Mouse (Mus musculus) forebrain, embryonic 11.5 days (tissue): ENCODE results near the gene Snx3. TPM values are rescaled to one million over a fixed set of nuclear protein-coding genes. Genes with fewer than 3 reads are reported as not detected.

Experiments
- ATAC-seq: fragments of 200-750 bp; cut with Nextera tagmentation; replicated peaks from 2 replicates; pipeline ENCODE4 v1.8.0; 2017; ENCODE audit warnings: moderate TSS enrichment; ENCODE audit not compliant: low FRiP score
- DNase-seq: peaks from one replicate; pipeline ENCODE4 v3.0.0-alpha.2; 2017; ENCODE audit warnings: low spot score
- H3K27ac ChIP-seq: fragments of 300-500 bp; sonication (generic); 2 replicates; pipeline ENCODE4 v1.5.1; 2014; ENCODE audit warnings: low read depth, low read length
- H3K27me3 ChIP-seq: fragments of 300-500 bp; sonication (generic); 2 replicates; pipeline ENCODE4 v1.6.1; 2014; ENCODE audit warnings: mild to moderate bottlenecking, low read length, mixed read lengths; ENCODE audit not compliant: control insufficient read depth, insufficient read depth
- H3K36me3 ChIP-seq: fragments of 300-500 bp; sonication (generic); 2 replicates; pipeline ENCODE4 v1.6.1; 2014; ENCODE audit warnings: mild to moderate bottlenecking, low read length, moderate library complexity, mixed read lengths; ENCODE audit not compliant: control insufficient read depth, insufficient read depth
- H3K4me1 ChIP-seq: fragments of 300-500 bp; sonication (generic); replicated peaks from 2 replicates; pipeline ENCODE4 v1.6.1; 2014; ENCODE audit warnings: low read length, mixed read lengths; ENCODE audit not compliant: control insufficient read depth, insufficient read depth
- H3K4me2 ChIP-seq: fragments of 300-500 bp; sonication (generic); 2 replicates; pipeline ENCODE4 v1.6.1; 2014; ENCODE audit warnings: low read depth, mild to moderate bottlenecking, low read length, moderate library complexity, mixed read lengths; ENCODE audit not compliant: severe bottlenecking
- H3K4me3 ChIP-seq: fragments of 300-500 bp; sonication (generic); 2 replicates; pipeline ENCODE4 v1.5.1; 2014; ENCODE audit warnings: low read depth, low read length
- H3K9ac ChIP-seq: fragments of 300-500 bp; sonication (generic); 2 replicates; pipeline ENCODE4 v1.6.1; 2014; ENCODE audit warnings: low read length
- H3K9me3 ChIP-seq: fragments of 300-500 bp; sonication (generic); 2 replicates; pipeline ENCODE4 v1.6.1; 2016; ENCODE audit warnings: low read length, mixed read lengths; ENCODE audit not compliant: control insufficient read depth
- WGBS: fragments of 180-500 bp; shearing (Covaris S2); extraction: QIAGEN DNeasy Blood & Tissue Kit; methylation state at CpG from one replicate; pipeline ENCODE4 v1.1.7; 2014; 5-methylcytosine and 5-hydroxymethylcytosine counted together
- polyA plus RNA-seq: library from polyadenylated mRNA; unstranded; fragments of >200 nt; fragmentation: Nextera tagmentation; extraction: Ambion mirVana; gene quantifications from 2 replicates; pipeline ENCODE4 v1.2.1, GENCODE M21; 2014

Snx3 gene
- polyA plus RNA-seq, 1 experiment from 2014 or later, result 272 TPM

- Histone ChIP-seq H3K9me3 (no peaks in the 10 kb centered on the region), H3K27ac (no peak overlapping the region), H3K4me3 (no peak overlapping the region), H3K27me3 (no peaks in the 10 kb centered on the region), H3K4me1 (peaks cover 2% of the 10 kb centered on the region; the same call in 1 of the 2 replicates), H3K9ac (no peak overlapping the region), H3K4me2 (no peak overlapping the region), H3K36me3 (no peaks in the 10 kb centered on the region)
- no peak for DNase-seq
- ATAC-seq, result no peak
- 95% methylated on average over 8 of the region's 8 CpGs for WGBS
Observed at GRCm38 (mm10) chr10:42500611-42501010, 1.2 kb upstream of the Snx3 start.

GRCm38 (mm10) chr10:42501161-42501560 lies 669 bp upstream of the Snx3 start:
- WGBS, result 91% methylated on average over 4 of the region's 5 CpGs
- H3K4me2 ChIP-seq, result peak overlapping the region; percentile 61; the same call in 1 of the 2 replicates
- peak overlapping the region; percentile 71; the same call in 1 of the 2 replicates for H3K4me3 ChIP-seq
- peaks cover 2% of the 10 kb centered on the region; the same call in 1 of the 2 replicates for H3K4me1 ChIP-seq
- no peaks in the 10 kb centered on the region for H3K36me3 ChIP-seq
- no peaks in the 10 kb centered on the region for H3K27me3 ChIP-seq
- H3K9ac ChIP-seq, result peak overlapping the region; percentile 77; the same call in 1 of the 2 replicates
- peak overlapping the region; percentile 87 for H3K27ac ChIP-seq
- H3K9me3 ChIP-seq, result no peaks in the 10 kb centered on the region
- ATAC-seq, result peak; percentile 1; the same call in 1 of the 2 replicates
- no peak for DNase-seq

GRCm38 (mm10) chr10:42502349-42503111 lies 700 bp downstream of the Snx3 start:
- peak overlapping the region; percentile 71 for H3K4me3 ChIP-seq
- peak overlapping the region; percentile 61 for H3K4me2 ChIP-seq
- under 1% methylated on average over 55 of the region's 55 CpGs for WGBS
- no peaks in the 10 kb centered on the region for H3K27me3 ChIP-seq
- peak overlapping the region; percentile 77 for H3K9ac ChIP-seq
- ATAC-seq, result peak; percentile 56
- no peaks in the 10 kb centered on the region for H3K36me3 ChIP-seq
- peak overlapping the region; percentile 87 for H3K27ac ChIP-seq
- no peaks in the 10 kb centered on the region for H3K9me3 ChIP-seq
- no peak for DNase-seq
- H3K4me1 ChIP-seq, result peaks cover 2% of the 10 kb centered on the region; the same call in 1 of the 2 replicates

GRCm38 (mm10) chr10:42504096-42504710 lies 2.4 kb downstream of the Snx3 start:
- no peak for ATAC-seq
- WGBS, result 89% methylated on average over 10 of the region's 10 CpGs
- DNase-seq, result no peak
- H3K36me3 ChIP-seq, result no peaks in the 10 kb centered on the region
- H3K27me3 ChIP-seq, result no peaks in the 10 kb centered on the region
- H3K4me3 ChIP-seq, result no peak overlapping the region
- no peaks in the 10 kb centered on the region for H3K9me3 ChIP-seq
- H3K9ac ChIP-seq, result no peak overlapping the region
- H3K4me2 ChIP-seq, result no peak overlapping the region
- no peak overlapping the region for H3K27ac ChIP-seq
- peaks cover 2% of the 10 kb centered on the region; the same call in 1 of the 2 replicates for H3K4me1 ChIP-seq

- Histone ChIP-seq H3K9me3 (no peaks in the 10 kb centered on the region), H3K4me3 (no peak overlapping the region), H3K27me3 (no peaks in the 10 kb centered on the region), H3K4me2 (no peak overlapping the region), H3K36me3 (no peaks in the 10 kb centered on the region), H3K4me1 (no peaks in the 10 kb centered on the region), H3K9ac (no peak overlapping the region), H3K27ac (no peak overlapping the region)
- ATAC-seq, result no peak
- WGBS, result 85% methylated on average over 6 of the region's 6 CpGs
- DNase-seq, result no peak
Observed at GRCm38 (mm10) chr10:42510141-42510540, 8.3 kb downstream of the Snx3 start.

GRCm38 (mm10) chr10:42511184-42512135 lies 9.6 kb downstream of the Snx3 start:
- no peak for DNase-seq
- Histone ChIP-seq H3K36me3 (no peaks in the 10 kb centered on the region), H3K4me3 (no peak overlapping the region), H3K27me3 (no peaks in the 10 kb centered on the region), H3K4me1 (no peaks in the 10 kb centered on the region), H3K9me3 (no peaks in the 10 kb centered on the region), H3K27ac (no peak overlapping the region), H3K9ac (no peak overlapping the region), H3K4me2 (no peak overlapping the region)
- 92% methylated on average over 6 of the region's 6 CpGs for WGBS
- no peak for ATAC-seq

- Histone ChIP-seq H3K4me1 (no peaks in the 10 kb centered on the region), H3K36me3 (no peaks in the 10 kb centered on the region), H3K9ac (no peak overlapping the region)
Observed at GRCm38 (mm10) chr10:42514125-42514524, 12.3 kb downstream of the Snx3 start.

GRCm38 (mm10) chr10:42518363-42518762 lies 16.5 kb downstream of the Snx3 start:
- Histone ChIP-seq H3K4me1 (peaks cover 6% of the 10 kb centered on the region; the same call in 1 of the 2 replicates), H3K27me3 (no peaks in the 10 kb centered on the region), H3K27ac (no peak overlapping the region), H3K4me3 (no peak overlapping the region), H3K9ac (no peak overlapping the region), H3K9me3 (no peaks in the 10 kb centered on the region), H3K36me3 (no peaks in the 10 kb centered on the region), H3K4me2 (no peak overlapping the region)
- DNase-seq, result no peak
- no peak for ATAC-seq
- 90% methylated on average over 8 of the region's 8 CpGs for WGBS

More at GRCm38 (mm10) chr10:42514125-42514524, 12.3 kb downstream of the Snx3 start:
- no peaks in the 10 kb centered on the region for H3K9me3 ChIP-seq
- H3K4me2 ChIP-seq, result no peak overlapping the region
- H3K27me3 ChIP-seq, result no peaks in the 10 kb centered on the region
- H3K4me3 ChIP-seq, result no peak overlapping the region
- ATAC-seq (no peak), DNase-seq (no peak)
- no peak overlapping the region for H3K27ac ChIP-seq
